10 mouse cellular contexts compared by ENCODE assay signal in genomic region chr8:20596842-20597708, GRCm38 (mm10). TPM values are rescaled to one million over a fixed set of nuclear protein-coding genes. Genes with fewer than 3 reads are reported as not detected.
DNase-seq lines count a peak whose midpoint lies in the region; ATAC-seq and TF ChIP-seq lines count a peak whose summit lies in the region.
"Not testable (repeated sequence)": the region's sequence is repeated elsewhere in the genome, so short reads cannot be mapped to it uniquely, and the experiment has no call there.
"Had no signal": no experiment of that assay in that cellular context is flagged by ENCODE, and none has a peak within 500 bp of the region (broad histone marks: within the 10 kb centered on the region; RNA-seq: fewer than 3 reads in every experiment).

No protein-coding gene starts in this region.

- ATAC-seq in erythroblast, adult 5-6 weeks (replicated peaks; ENCODE audit: low FRiP score, poor library complexity, severe bottlenecking): peak; percentile 69; the same call in 1 of the 2 replicates
- peak; percentile 93 for ATAC-seq in intestine, embryonic 15.5 days

- TF ChIP-seq EP300 in heart, adult 2 months (IDR thresholded peaks at IDR 0.05; ENCODE audit: insufficient read depth, low read depth, low read length): not testable (repeated sequence)

- not testable (repeated sequence) for H3K9me3 ChIP-seq in intestine, embryonic 15.5 days

- not testable (repeated sequence) for TF ChIP-seq POLR2A in heart, adult 2 months (IDR thresholded peaks at IDR 0.05; ENCODE audit: insufficient read depth, low read depth, low read length)

- WGBS in heart, adult 2 months: 70% methylated on average over 10 of the region's 13 CpGs
- WGBS in intestine, embryonic 15.5 days: 76% methylated on average over 10 of the region's 13 CpGs

- not testable (repeated sequence) for H3K27ac ChIP-seq in heart, adult 2 months; intestine, embryonic 15.5 days; left cerebral cortex, adult 2 months

- not testable (repeated sequence) for TF ChIP-seq CTCF in heart, adult 2 months (IDR thresholded peaks at IDR 0.05); left cerebral cortex, adult 2 months (IDR thresholded peaks at IDR 0.05)

- not testable (repeated sequence) for H3K9ac ChIP-seq in heart, adult 2 months (ENCODE audit: low read depth, low read length); intestine, embryonic 15.5 days

- H3K79me2 ChIP-seq in heart, adult 2 months (replicated peaks; ENCODE audit: control insufficient read depth, insufficient read depth, low read length): not testable (repeated sequence)

- DNase-seq in adrenal gland, postnatal 14 days: peak; percentile 33
- peak; percentile 56 to 65 for DNase-seq in heart, adult 2 months
- DNase-seq in left cerebral cortex, adult 2 months (ENCODE audit: extremely low spot score in 1 of 2, low spot score in 2 of 2): peak; percentile 64 to 67
- peak; percentile 78 for DNase-seq in lung, postnatal 10 days
- DNase-seq in ovary, postnatal 36 days (ENCODE audit: low spot score): peak; percentile 52
- DNase-seq in urinary bladder, adult 18-20 months (ENCODE audit: low spot score in 2 of 2): peak; percentile 30 to 70

- H3K4me2 ChIP-seq in intestine, embryonic 15.5 days (replicated peaks): not testable (repeated sequence)

- H3K4me3 ChIP-seq in heart, adult 2 months; intestine, embryonic 15.5 days (replicated peaks); left cerebral cortex, adult 2 months: not testable (repeated sequence)

- H3K27me3 ChIP-seq in heart, adult 2 months (ENCODE audit: control insufficient read depth, insufficient read depth, low read length); intestine, embryonic 15.5 days (replicated peaks): not testable (repeated sequence)

- H3K36me3 ChIP-seq in heart, adult 2 months (ENCODE audit: control insufficient read depth, insufficient read depth, low read length); intestine, embryonic 15.5 days: not testable (repeated sequence)

- not testable (repeated sequence) for H3K4me1 ChIP-seq in heart, adult 2 months (ENCODE audit: control insufficient read depth, insufficient read depth, low read length); intestine, embryonic 15.5 days (replicated peaks)

- intact Hi-C loops in heart, adult 2 months (cut with DNase I); left cerebral cortex, adult 2 months (cut with DNase I): not testable (repeated sequence)

RNA-seq across cellular contexts. Expression of gene Gm21119, which starts 17.6 kb away (rescaled TPM):
- 0.37 TPM in 1 of 2 replicates, not detected in the other for total RNA-seq in adrenal gland, postnatal 14 days (2021)
- not detected in 2 replicates for total RNA-seq in erythroblast, adult 5-6 weeks (2015; ENCODE audit: low replicate concordance)
- total RNA-seq in erythroblast, adult 5-6 weeks (2017; ENCODE audit: low replicate concordance): not detected in 2 replicates
- under 1 TPM; 0.39 to 0.50 TPM for total RNA-seq in heart, adult 2 months (2021)
- 0.53 TPM in 1 of 2 replicates, not detected in the other for polyA plus RNA-seq in heart, adult 2 months (2012; rRNA removed)
- 0.59 and 0.72 TPM in 2 replicates for polyA plus RNA-seq in intestine, embryonic 15.5 days (2015; fragmentation: Nextera tagmentation; extraction: Ambion mirVana)
- 1 to 10 TPM; 1.4 to 1.5 TPM for total RNA-seq in left cerebral cortex, adult 2 months (2021)
- polyA plus RNA-seq: activated CD4-positive, CD25-positive, alpha-beta regulatory T cell, adult 4 months; small intestine, adult 2 months had no signal
